Mouse (Mus musculus): ENCODE results near the gene Olfr1390.
"Not testable (repeated sequence)": the region's sequence is repeated elsewhere in the genome, so short reads cannot be mapped to it uniquely, and the experiment has no call there.

Olfr1390 gene

GRCm38 (mm10) chr11:49334888-49335287 is at the start of gene Olfr1390:
TSS of gene Olfr1390 (plus strand) at chr11:49335188.
- no peak for DNase-seq (ENCODE audit: low spot score in 2 of 2)

DNA sequence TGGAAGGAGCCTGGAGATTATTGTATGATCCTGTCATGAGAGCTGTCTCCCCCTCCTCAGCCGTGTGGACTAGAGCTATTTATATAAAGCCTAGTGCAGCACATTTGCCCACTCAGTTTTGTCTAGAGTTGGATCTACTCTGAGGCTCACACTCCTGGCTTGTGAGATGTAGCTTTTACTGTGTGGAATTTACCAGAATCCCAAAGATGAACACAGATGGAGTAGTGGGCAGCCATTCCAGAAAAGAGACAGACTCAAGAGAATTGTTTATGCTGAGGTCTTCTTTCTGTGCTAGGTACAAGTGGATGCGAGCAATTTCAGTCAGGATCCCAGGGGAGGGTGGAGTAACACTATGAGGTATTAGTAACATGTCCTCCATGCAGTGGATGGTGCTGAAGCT is 47.7 kb upstream of the Olfr1390 start:
- DNase-seq (ENCODE audit: low spot score in 2 of 2): peak; percentile 24 to 69

DNA sequence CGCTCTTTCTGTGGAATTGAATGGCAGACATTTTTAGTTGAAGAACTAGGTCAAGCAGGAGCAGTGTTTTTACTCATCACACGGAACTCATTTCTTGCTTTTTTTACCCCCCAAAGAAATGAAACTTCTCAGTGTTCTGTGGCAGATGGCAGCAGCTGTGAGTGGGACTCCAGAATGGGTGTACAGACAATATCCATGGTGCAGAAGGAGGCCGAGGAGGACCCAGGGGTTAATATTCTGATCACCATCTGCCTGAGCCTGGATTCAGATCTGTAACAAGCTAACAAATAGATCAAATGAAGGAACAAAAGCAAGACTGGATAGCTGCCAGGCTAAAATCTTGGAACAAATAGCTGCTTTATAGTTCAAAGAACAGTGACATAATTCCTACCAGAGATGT is 42.2 kb upstream of the Olfr1390 start:
- peak; percentile 54 to 77 for DNase-seq (ENCODE audit: low spot score in 2 of 2)

DNA sequence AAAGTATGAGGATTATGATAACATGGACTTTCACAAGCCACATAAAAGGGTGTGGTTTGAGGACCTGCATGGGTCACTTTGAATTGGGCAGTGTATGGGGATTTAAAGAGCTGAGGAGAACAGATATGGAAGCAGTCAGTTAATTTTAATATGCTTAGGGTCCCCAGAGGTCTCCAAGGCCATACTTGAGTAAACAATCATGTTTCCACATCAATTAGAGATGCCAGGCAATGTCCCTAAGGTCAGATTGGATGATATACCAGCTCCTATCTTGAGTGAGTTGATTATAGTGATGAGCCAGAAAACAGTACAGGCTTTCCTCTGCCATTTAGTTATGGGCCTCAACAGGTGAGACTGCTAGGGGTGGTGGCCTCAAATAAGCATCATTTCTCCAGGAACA is 30.5 kb upstream of the Olfr1390 start, which contains the start of gene Olfr10:
Gene Olfr10 (plus strand): TSS at position 301 of the 400 bp plus-strand sequence.
- no peak for DNase-seq (ENCODE audit: low spot score in 2 of 2)

DNA sequence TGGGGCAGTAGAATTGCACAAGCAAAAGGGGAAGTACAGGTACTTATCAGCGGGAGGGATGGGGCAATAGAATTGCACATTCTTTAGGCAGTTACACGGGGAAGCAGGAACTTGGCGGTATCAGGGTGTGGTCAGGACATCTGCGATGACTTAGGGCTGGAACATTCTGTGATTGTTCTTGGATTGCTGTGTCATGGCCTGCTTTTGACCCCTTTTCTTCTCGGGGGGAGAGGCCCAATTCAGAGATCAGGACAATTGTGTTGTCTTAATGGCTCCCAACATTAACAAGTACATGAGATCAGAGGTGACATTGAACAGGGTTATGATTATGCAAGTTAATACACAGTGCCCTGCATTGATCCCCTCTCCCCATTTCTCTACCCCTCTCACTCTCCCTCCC is 26.4 kb upstream of the Olfr1390 start:
- DNase-seq (ENCODE audit: low spot score in 2 of 2): not testable (repeated sequence)

DNA sequence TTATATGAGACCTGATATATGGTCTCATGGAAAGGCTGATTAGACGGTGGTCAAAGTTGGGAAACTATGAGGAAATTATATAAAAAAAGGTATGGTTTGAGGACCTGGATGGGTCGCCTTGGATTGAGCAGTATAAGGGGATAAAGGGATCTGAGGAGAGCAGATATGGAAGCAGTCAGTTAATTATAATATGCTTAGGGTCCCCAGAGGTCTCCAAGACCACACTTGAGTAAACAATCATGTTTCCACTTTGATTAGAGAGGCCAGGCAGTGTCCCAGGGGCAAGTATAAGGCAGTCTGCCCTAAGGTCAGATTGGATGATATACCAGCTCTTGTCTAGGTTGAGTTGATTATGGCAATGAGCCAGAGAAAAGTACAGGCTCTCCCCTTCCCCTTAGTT is 12.5 kb upstream of the Olfr1390 start, which contains the start of gene Olfr1391:
Gene Olfr1391 (plus strand): TSS at position 301 of the 400 bp plus-strand sequence.
- no peak for DNase-seq (ENCODE audit: low spot score in 2 of 2)

- DNase-seq (ENCODE audit: low spot score in 2 of 2): peak; percentile 15 to 49
These were observed 8.3 kb upstream of the Olfr1390 start for GRCm38 (mm10) chr11:49326726-49327125.

DNA sequence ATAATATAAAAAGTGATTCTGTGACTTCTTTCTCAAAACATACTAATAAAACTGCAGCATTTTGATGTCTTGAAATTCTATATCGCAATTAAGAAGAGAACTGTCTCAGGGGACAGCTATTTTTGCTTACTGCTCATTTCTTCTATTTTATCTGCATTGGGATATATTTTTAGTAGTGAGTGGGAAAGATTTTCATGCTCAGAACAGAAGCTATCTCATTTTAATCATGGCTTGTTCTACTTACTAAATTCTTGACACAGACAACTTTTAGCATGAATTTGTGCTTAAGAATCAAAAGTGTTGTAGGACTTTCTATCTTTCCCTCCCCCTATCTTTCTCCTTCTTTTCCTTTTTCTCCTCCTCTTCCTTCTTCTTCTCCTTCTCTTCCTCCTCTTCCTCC is 5.3 kb upstream of the Olfr1390 start:
- no peak for DNase-seq (ENCODE audit: low spot score in 2 of 2)

GRCm38 (mm10) chr11:49337150-49337832 is 2.3 kb downstream of the Olfr1390 start:
- no peak for DNase-seq (ENCODE audit: low spot score in 2 of 2)

DNA sequence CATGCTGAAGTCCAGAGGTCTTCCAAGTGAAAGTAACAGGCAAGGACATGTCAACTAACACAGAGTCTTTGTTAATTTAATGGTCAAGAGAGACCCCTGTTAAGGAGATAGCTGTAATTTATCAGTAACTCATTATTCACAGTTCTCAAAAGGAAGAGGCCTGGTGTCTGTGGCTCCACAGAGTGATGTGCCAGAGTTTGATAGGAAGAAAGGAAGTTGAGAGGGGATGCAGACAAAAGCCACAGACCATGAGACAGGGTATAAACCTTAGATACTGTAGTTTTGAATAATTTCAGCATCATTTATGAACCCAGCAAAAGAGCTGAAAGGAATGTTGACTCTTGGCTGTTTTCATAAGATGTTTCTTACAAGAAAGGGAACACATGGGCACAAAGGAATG is 48.1 kb downstream of the Olfr1390 start:
- DNase-seq (ENCODE audit: low spot score in 2 of 2): no peak

DNA sequence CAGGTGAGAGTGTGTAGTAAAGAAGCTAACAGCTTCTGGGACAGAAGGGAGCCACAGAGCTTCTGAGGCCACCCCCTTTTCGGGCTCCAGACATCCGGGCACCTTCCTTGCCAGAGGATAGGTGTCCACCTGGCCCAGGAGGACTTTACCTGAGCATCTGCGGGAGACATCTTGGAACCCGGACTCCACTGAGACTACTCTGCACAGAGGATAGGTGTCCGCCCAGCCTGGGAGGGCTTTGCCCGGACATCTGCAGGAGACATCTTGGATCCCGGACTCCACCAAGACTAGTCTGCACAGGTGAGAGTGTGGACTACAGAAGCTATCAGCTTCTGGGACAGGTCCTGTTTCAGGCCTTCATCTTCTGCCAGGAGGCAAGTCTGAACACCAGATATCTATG is 51.1 kb downstream of the Olfr1390 start:
- DNase-seq (ENCODE audit: low spot score in 2 of 2): not testable (repeated sequence)

Measured in frontal cortex, postnatal 36 days (tissue).